Mouse (Mus musculus): ENCODE data around the gene Fmnl3. TPM values are rescaled to one million over a fixed set of nuclear protein-coding genes. Genes with fewer than 3 reads are reported as not detected.
"Not testable (repeated sequence)": the region's sequence is repeated elsewhere in the genome, so short reads cannot be mapped to it uniquely, and the experiment has no call there.

Fmnl3 gene
- total and polyA plus RNA-seq, 3 experiments: 14.6 to 18.6 (median 18.1) TPM

GRCm38 (mm10) chr15:99386110-99386509 lies 15.8 kb upstream of the Fmnl3 start:
- H3K36me3 ChIP-seq (ENCODE audit: control insufficient read depth, insufficient read depth, low read length); H3K79me2 ChIP-seq (replicated peaks; ENCODE audit: control insufficient read depth, insufficient read depth, low read length); H3K4me1 ChIP-seq (ENCODE audit: control insufficient read depth, insufficient read depth, low read length); DNase-seq; H3K4me3 ChIP-seq; intact Hi-C loops (cut with DNase I); H3K9ac ChIP-seq (ENCODE audit: low read depth, low read length); H3K27ac ChIP-seq; H3K27me3 ChIP-seq (ENCODE audit: control insufficient read depth, insufficient read depth, low read length): not testable (repeated sequence)
- peak; percentile 55 for TF ChIP-seq CTCF (IDR thresholded peaks at IDR 0.05)
- WGBS: 79% methylated on average over 3 of the region's 3 CpGs

DNA sequence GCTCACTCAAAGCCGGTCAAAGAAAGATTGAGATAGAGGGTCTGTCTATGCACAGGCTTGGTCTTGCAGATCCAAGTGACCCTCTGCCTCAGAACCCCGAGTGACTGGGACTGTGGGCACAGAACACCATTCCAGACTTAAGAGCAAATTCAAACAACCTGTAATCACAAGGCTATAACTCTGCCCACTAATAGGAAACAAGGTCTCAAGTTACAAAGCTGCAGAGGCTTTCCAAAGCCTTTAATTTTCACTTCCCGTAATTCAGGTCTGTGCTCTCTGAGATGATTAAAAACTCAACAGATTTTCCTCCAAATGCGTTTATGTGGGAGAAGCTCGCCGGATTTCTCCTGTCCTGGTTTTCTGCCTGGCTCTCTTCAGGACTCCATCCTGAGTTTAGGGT lies 13.8 kb upstream of the Fmnl3 start:
- intact Hi-C loops (cut with DNase I): no loop called here
- no peaks in the 10 kb centered on the region for H3K4me1 ChIP-seq (ENCODE audit: control insufficient read depth, insufficient read depth, low read length)
- no peak overlapping the region for H3K9ac ChIP-seq (ENCODE audit: low read depth, low read length)
- no peak for DNase-seq
- H3K79me2 ChIP-seq (replicated peaks; ENCODE audit: control insufficient read depth, insufficient read depth, low read length): no peaks in the 10 kb centered on the region
- no peak overlapping the region for H3K4me3 ChIP-seq
- no peak overlapping the region for H3K27ac ChIP-seq
- TF ChIP-seq CTCF (IDR thresholded peaks at IDR 0.05): no peak
- TF ChIP-seq POLR2A (IDR thresholded peaks at IDR 0.05; ENCODE audit: insufficient read depth, low read depth, low read length): no peak
- no peak for TF ChIP-seq EP300 (IDR thresholded peaks at IDR 0.05; ENCODE audit: insufficient read depth, low read depth, low read length)
- WGBS: 50% methylated on average over 6 of the region's 6 CpGs
- H3K27me3 ChIP-seq (ENCODE audit: control insufficient read depth, insufficient read depth, low read length): no peaks in the 10 kb centered on the region
- H3K36me3 ChIP-seq (ENCODE audit: control insufficient read depth, insufficient read depth, low read length): no peaks in the 10 kb centered on the region

GRCm38 (mm10) chr15:99382893-99383292 lies 12.6 kb upstream of the Fmnl3 start:
- H3K4me1 ChIP-seq (ENCODE audit: control insufficient read depth, insufficient read depth, low read length): no peaks in the 10 kb centered on the region
- TF ChIP-seq POLR2A (IDR thresholded peaks at IDR 0.05; ENCODE audit: insufficient read depth, low read depth, low read length) (no peak), CTCF (IDR thresholded peaks at IDR 0.05) (no peak), EP300 (IDR thresholded peaks at IDR 0.05; ENCODE audit: insufficient read depth, low read depth, low read length) (no peak)
- intact Hi-C loops (cut with DNase I): no loop called here

DNA sequence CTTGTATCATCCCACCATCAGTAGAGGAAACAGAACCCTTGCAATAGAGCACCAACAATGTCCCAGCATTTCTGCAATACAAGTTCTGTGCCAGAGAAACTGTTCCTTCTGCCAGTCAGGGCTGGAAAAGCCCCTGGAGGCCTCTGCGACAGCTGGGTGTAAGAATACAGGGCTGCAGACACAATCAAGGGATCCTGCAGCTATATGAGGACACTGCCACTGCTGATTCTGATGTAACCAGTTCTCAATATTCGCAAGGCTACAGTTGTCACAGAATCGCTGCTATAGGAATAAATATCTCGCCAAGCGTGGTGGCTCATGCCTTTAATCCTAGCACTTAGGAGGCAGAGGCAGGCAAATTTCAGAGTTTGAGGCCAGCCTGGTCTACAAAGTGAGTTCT lies 6.0 kb upstream of the Fmnl3 start:
- H3K27me3 ChIP-seq (ENCODE audit: control insufficient read depth, insufficient read depth, low read length): no peaks in the 10 kb centered on the region
- no peak overlapping the region for H3K4me3 ChIP-seq
- no peak overlapping the region for H3K9ac ChIP-seq (ENCODE audit: low read depth, low read length)
- TF ChIP-seq EP300 (IDR thresholded peaks at IDR 0.05; ENCODE audit: insufficient read depth, low read depth, low read length) (no peak), CTCF (IDR thresholded peaks at IDR 0.05) (no peak), POLR2A (IDR thresholded peaks at IDR 0.05; ENCODE audit: insufficient read depth, low read depth, low read length) (no peak)
- no peaks in the 10 kb centered on the region for H3K36me3 ChIP-seq (ENCODE audit: control insufficient read depth, insufficient read depth, low read length)
- no peak for DNase-seq
- H3K79me2 ChIP-seq (replicated peaks; ENCODE audit: control insufficient read depth, insufficient read depth, low read length): no peaks in the 10 kb centered on the region
- H3K4me1 ChIP-seq (ENCODE audit: control insufficient read depth, insufficient read depth, low read length): no peaks in the 10 kb centered on the region
- whole genome bisulfite sequencing: 85% methylated on average over 5 of the region's 5 CpGs
- H3K27ac ChIP-seq: no peak overlapping the region
- intact Hi-C loops (cut with DNase I): no loop called here

More at GRCm38 (mm10) chr15:99382893-99383292, 12.6 kb upstream of the Fmnl3 start:
- Histone ChIP-seq H3K79me2 (replicated peaks; ENCODE audit: control insufficient read depth, insufficient read depth, low read length) (no peaks in the 10 kb centered on the region), H3K9ac (ENCODE audit: low read depth, low read length) (no peak overlapping the region), H3K27me3 (ENCODE audit: control insufficient read depth, insufficient read depth, low read length) (no peaks in the 10 kb centered on the region), H3K36me3 (ENCODE audit: control insufficient read depth, insufficient read depth, low read length) (no peaks in the 10 kb centered on the region), H3K4me3 (no peak overlapping the region), H3K27ac (no peak overlapping the region)
- DNase-seq: no peak

DNA sequence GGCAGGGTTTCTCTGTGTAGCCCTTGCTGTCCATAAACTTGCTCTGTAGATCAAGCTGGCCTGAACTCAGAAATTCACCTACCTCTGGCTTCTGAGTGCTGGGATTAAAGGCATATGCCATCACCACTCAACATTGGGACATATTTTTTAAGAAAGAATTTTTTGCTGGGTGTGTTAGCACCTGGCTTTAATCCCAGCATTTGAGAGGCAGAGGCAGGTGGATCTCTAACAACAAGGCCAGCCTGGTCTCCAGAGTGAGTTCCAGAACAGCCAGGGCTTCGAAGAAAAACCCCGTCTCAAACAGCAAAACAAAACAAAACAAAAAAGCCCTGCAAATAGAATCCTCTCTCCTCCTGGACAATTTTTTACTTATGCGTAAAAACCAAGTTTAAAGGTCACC lies 5.3 kb upstream of the Fmnl3 start:
- H3K79me2 ChIP-seq (replicated peaks; ENCODE audit: control insufficient read depth, insufficient read depth, low read length): no peaks in the 10 kb centered on the region
- peaks cover under 1% of the 10 kb centered on the region; the same call in 1 of the 2 replicates for H3K4me1 ChIP-seq (ENCODE audit: control insufficient read depth, insufficient read depth, low read length)
- no peak overlapping the region for H3K27ac ChIP-seq
- no peak for DNase-seq
- TF ChIP-seq CTCF (IDR thresholded peaks at IDR 0.05) (no peak), POLR2A (IDR thresholded peaks at IDR 0.05; ENCODE audit: insufficient read depth, low read depth, low read length) (no peak), EP300 (IDR thresholded peaks at IDR 0.05; ENCODE audit: insufficient read depth, low read depth, low read length) (no peak)
- 90% methylated on average over 3 of the region's 3 CpGs for WGBS
- H3K9ac ChIP-seq (ENCODE audit: low read depth, low read length): no peak overlapping the region
- intact Hi-C loops (cut with DNase I): no loop called here
- no peak overlapping the region for H3K4me3 ChIP-seq
- H3K36me3 ChIP-seq (ENCODE audit: control insufficient read depth, insufficient read depth, low read length): no peaks in the 10 kb centered on the region
- H3K27me3 ChIP-seq (ENCODE audit: control insufficient read depth, insufficient read depth, low read length): no peaks in the 10 kb centered on the region

- H3K79me2 ChIP-seq (replicated peaks; ENCODE audit: control insufficient read depth, insufficient read depth, low read length): no peaks in the 10 kb centered on the region
- H3K9ac ChIP-seq (ENCODE audit: low read depth, low read length): no peak overlapping the region
- no peak for DNase-seq
- no peak overlapping the region for H3K27ac ChIP-seq
- H3K4me1 ChIP-seq (ENCODE audit: control insufficient read depth, insufficient read depth, low read length): peaks cover 1% of the 10 kb centered on the region; the same call in 1 of the 2 replicates
- H3K27me3 ChIP-seq (ENCODE audit: control insufficient read depth, insufficient read depth, low read length): no peaks in the 10 kb centered on the region
- H3K36me3 ChIP-seq (ENCODE audit: control insufficient read depth, insufficient read depth, low read length): no peaks in the 10 kb centered on the region
- intact Hi-C loops (cut with DNase I): no loop called here
- H3K4me3 ChIP-seq: no peak overlapping the region
- TF ChIP-seq EP300 (IDR thresholded peaks at IDR 0.05; ENCODE audit: insufficient read depth, low read depth, low read length): no peak
- TF ChIP-seq CTCF (IDR thresholded peaks at IDR 0.05): no peak
- no peak for TF ChIP-seq POLR2A (IDR thresholded peaks at IDR 0.05; ENCODE audit: insufficient read depth, low read depth, low read length)
- 94% methylated on average over 5 of the region's 5 CpGs for WGBS
Measured at GRCm38 (mm10) chr15:99375036-99375435, 4.8 kb upstream of the Fmnl3 start.

Measured in heart, adult 2 months (tissue).